Mouse (Mus musculus) heart, embryonic 11.5 days (tissue): ENCODE data around the gene Mab21l3. TPM values are rescaled to one million over a fixed set of nuclear protein-coding genes. Genes with fewer than 3 reads are reported as not detected.

ENCODE experiments used
- ATAC-seq: fragments of 200-750 bp; cut with Nextera tagmentation; replicated peaks from 2 replicates; pipeline ENCODE4 v1.8.0; 2017; ENCODE audit warnings: moderate library complexity; ENCODE audit not compliant: insufficient number of reproducible peaks, low FRiP score, low TSS enrichment
- H3K27ac ChIP-seq: fragments of 300-500 bp; sonication (generic); 2 replicates; pipeline ENCODE4 v1.5.1; 2014; ENCODE audit warnings: mild to moderate bottlenecking, low read depth, low read length
- H3K27me3 ChIP-seq: fragments of 300-500 bp; sonication (generic); 2 replicates; pipeline ENCODE4 v1.6.1; 2014; ENCODE audit warnings: mild to moderate bottlenecking, low read length, mixed read lengths; ENCODE audit not compliant: control insufficient read depth, insufficient read depth
- H3K36me3 ChIP-seq: fragments of 300-500 bp; sonication (generic); 2 replicates; pipeline ENCODE4 v1.6.1; 2014; ENCODE audit warnings: mild to moderate bottlenecking, low read length, moderate library complexity, mixed read lengths; ENCODE audit not compliant: control insufficient read depth, insufficient read depth
- H3K4me1 ChIP-seq: fragments of 300-500 bp; sonication (generic); 2 replicates; pipeline ENCODE4 v1.6.1; 2014; ENCODE audit warnings: low read length; ENCODE audit not compliant: control insufficient read depth, insufficient read depth
- H3K4me2 ChIP-seq: fragments of 300-500 bp; sonication (generic); 2 replicates; pipeline ENCODE4 v1.6.1; 2014; ENCODE audit warnings: mild to moderate bottlenecking, moderate library complexity
- H3K4me3 ChIP-seq: fragments of 300-500 bp; sonication (generic); 2 replicates; pipeline ENCODE4 v1.5.1; 2014; ENCODE audit warnings: low read depth, low read length
- H3K9ac ChIP-seq: fragments of 300-500 bp; sonication (generic); 2 replicates; pipeline ENCODE4 v1.6.1; 2014; ENCODE audit warnings: mild to moderate bottlenecking, low read depth, low read length, moderate library complexity
- H3K9me3 ChIP-seq: fragments of 300-500 bp; sonication (generic); replicated peaks from 2 replicates; pipeline ENCODE4 v1.6.1; 2016; ENCODE audit warnings: low read length; ENCODE audit not compliant: control insufficient read depth
- WGBS: fragments of 180-500 bp; shearing (Covaris S2); extraction: QIAGEN DNeasy Blood & Tissue Kit; methylation state at CpG from one replicate; pipeline ENCODE4 v1.1.7; 2014; ENCODE audit not compliant: insufficient replicate concordance; 5-methylcytosine and 5-hydroxymethylcytosine counted together
- polyA plus RNA-seq: library from polyadenylated mRNA; unstranded; fragments of >200 nt; fragmentation: Nextera tagmentation; extraction: Ambion mirVana; gene quantifications from 2 replicates; pipeline ENCODE4 v1.2.1, GENCODE M21; 2014

The Mab21l3 gene
- polyA plus RNA-seq, 1 experiment from 2014 or later, result 0.11 TPM

DNA sequence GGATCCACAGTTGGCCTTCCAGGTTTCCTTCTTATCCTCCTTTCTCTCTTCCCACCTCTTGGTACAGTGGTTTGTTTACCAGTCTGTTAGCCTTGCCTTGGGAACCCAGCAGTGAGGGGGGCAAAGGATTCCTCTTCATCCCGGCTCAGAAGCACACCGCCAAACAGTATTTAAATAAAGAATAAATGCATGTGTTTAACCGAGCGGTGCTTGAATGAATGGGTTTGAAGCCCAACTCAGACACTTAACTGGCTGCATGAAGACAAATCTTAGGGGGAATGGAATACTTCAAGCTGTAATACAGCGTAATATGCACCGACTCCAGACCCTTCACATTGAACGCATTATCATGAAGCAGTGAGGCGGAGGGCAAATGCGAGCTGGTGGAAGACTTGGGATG is 54.1 kb downstream of the Mab21l3 start:
- Histone ChIP-seq H3K4me3 (no peak overlapping the region), H3K4me2 (no peak overlapping the region), H3K36me3 (no peaks in the 10 kb centered on the region), H3K4me1 (peaks cover 24% of the 10 kb centered on the region), H3K9ac (no peak overlapping the region), H3K27me3 (no peaks in the 10 kb centered on the region), H3K27ac (no peak overlapping the region), H3K9me3 (no peaks in the 10 kb centered on the region)
- WGBS, result 85% methylated on average over 9 of the region's 9 CpGs
- ATAC-seq, result no peak

DNA sequence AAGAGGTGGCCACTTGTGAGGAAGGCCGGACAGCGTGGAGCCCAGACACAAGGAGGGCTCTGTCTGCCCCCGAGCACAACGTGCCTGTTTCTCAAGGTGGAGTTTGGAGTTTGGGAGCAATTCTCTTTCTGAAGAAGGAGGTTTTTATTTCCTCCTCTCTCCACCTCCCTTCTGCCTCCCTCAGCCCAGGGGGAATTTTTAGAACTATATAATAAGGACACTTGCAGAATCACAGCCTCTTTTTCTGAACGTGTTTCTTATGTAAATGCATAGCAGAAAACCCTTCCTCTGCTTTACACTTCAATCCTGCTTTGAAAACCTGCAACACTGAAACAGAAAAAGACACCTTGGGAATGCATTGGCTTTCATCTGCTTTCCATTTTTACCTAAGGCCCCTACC is 54.7 kb downstream of the Mab21l3 start:
- H3K4me3 ChIP-seq, result no peak overlapping the region
- no peaks in the 10 kb centered on the region for H3K27me3 ChIP-seq
- H3K4me1 ChIP-seq, result peaks cover 18% of the 10 kb centered on the region
- H3K9ac ChIP-seq, result no peak overlapping the region
- no peak overlapping the region for H3K27ac ChIP-seq
- H3K9me3 ChIP-seq, result no peaks in the 10 kb centered on the region
- no peaks in the 10 kb centered on the region for H3K36me3 ChIP-seq
- 79% methylated on average over 5 of the region's 5 CpGs for WGBS
- no peak for ATAC-seq
- H3K4me2 ChIP-seq, result no peak overlapping the region

GRCm38 (mm10) chr3:101792191-101792590 is 56.6 kb downstream of the Mab21l3 start:
- 72% methylated on average over 4 of the region's 4 CpGs for WGBS
- ATAC-seq, result no peak
- Histone ChIP-seq H3K4me1 (peaks cover 12% of the 10 kb centered on the region), H3K4me3 (no peak overlapping the region), H3K9ac (no peak overlapping the region), H3K27ac (no peak overlapping the region), H3K4me2 (no peak overlapping the region), H3K27me3 (no peaks in the 10 kb centered on the region), H3K36me3 (no peaks in the 10 kb centered on the region), H3K9me3 (no peaks in the 10 kb centered on the region)

DNA sequence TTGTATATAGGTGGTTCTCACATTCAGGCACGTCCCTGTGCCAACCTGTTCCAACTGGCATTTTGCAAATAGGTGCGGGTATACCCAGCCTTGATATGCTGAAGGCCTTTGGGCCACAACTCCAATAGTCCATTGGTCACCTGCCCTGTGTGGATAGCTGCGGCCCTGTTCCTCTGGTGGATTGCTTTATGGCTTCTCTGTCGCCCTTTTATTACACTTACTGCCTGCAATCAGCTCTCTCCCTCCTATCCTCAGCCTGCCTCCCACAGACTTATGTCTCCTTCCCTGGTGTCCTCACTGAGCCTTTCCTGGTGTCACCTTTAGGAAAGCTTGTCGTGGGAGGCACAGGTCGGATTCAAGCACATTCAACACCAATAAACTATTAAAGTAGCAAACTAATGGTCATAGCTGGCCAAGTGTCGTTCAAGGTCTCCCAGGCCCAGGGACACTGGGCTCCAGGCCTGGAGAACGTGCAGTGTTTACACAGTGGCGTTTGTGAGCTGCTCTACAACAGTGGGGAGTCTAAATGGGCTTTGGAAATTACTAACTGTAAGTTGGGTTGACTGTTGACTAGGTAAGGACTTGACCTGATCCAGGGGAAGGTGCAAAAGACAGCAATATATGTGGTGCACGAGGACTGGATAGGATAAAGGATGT is 63.9 kb downstream of the Mab21l3 start:
- no peaks in the 10 kb centered on the region for H3K9me3 ChIP-seq
- no peak overlapping the region for H3K4me3 ChIP-seq
- no peaks in the 10 kb centered on the region for H3K27me3 ChIP-seq
- WGBS, result 76% methylated on average over 10 of the region's 10 CpGs
- no peak for ATAC-seq
- H3K27ac ChIP-seq, result no peak overlapping the region
- H3K4me2 ChIP-seq, result no peak overlapping the region
- H3K36me3 ChIP-seq, result no peaks in the 10 kb centered on the region
- H3K4me1 ChIP-seq, result 0 out of 2 replicates have a peak, but pooled peaks cover 8% of the 10 kb centered on the region
- H3K9ac ChIP-seq, result no peak overlapping the region

DNA sequence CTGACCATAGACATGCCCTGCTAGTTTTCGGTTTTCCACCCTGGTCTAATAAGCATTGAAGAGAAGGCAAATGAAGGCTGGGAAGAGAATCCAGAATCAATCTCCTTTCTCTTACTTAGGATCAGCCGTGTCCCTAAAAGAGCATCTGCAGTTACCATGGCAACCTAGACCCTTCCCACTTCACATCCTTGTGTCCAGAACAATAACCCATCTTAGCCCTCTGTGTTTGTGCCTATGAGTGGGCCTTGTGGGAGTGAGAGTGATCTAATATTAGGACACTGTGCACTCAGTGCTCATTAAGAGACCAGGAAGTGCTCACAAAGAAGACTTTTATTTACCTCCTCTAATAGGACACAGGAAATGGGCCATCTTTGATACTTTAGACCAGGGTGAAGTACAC is 65.0 kb downstream of the Mab21l3 start:
- WGBS, result 61% methylated on average over 2 of the region's 2 CpGs
- ATAC-seq, result no peak
- H3K27me3 ChIP-seq, result no peaks in the 10 kb centered on the region
- no peak overlapping the region for H3K27ac ChIP-seq
- H3K4me3 ChIP-seq, result no peak overlapping the region
- H3K4me2 ChIP-seq, result no peak overlapping the region
- 0 out of 2 replicates have a peak, but pooled peaks cover 8% of the 10 kb centered on the region for H3K4me1 ChIP-seq
- no peak overlapping the region for H3K9ac ChIP-seq
- no peaks in the 10 kb centered on the region for H3K36me3 ChIP-seq
- no peaks in the 10 kb centered on the region for H3K9me3 ChIP-seq

DNA sequence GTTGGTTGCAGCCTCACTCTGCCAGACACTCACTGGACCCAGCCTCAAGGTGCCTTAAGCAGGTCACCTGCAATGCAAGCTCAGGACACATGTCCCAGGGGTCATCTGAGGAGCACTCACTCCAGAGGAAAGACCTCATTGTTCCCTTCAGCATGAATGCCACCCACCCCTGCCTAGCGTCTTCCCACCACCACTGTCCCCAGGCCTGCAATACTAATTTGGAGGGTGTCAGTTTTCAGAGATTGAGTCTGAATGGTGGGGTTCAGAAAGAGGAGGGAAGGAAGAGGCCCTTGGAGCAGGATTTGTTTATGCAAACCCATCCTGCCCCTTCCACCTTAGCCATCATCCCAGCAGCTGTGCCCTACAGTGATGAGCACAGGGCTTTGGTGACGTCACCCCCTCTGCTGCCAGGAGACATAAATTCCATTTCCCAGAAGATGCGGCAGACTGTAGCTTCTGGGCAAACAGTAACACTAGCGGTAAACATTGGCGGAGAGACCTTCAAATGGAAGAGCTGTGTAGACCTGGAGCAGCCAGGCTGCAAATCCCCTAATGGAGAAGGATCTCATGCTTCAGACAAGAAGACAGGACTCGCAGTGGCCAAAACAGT is 67.8 kb downstream of the Mab21l3 start:
- Histone ChIP-seq H3K36me3 (no peaks in the 10 kb centered on the region), H3K9ac (no peak overlapping the region), H3K9me3 (no peaks in the 10 kb centered on the region), H3K4me3 (no peak overlapping the region), H3K4me2 (no peak overlapping the region), H3K27ac (no peak overlapping the region), H3K27me3 (no peaks in the 10 kb centered on the region), H3K4me1 (0 out of 2 replicates have a peak, but pooled peaks cover 8% of the 10 kb centered on the region)
- ATAC-seq, result no peak
- 46% methylated on average over 6 of the region's 6 CpGs for WGBS

DNA sequence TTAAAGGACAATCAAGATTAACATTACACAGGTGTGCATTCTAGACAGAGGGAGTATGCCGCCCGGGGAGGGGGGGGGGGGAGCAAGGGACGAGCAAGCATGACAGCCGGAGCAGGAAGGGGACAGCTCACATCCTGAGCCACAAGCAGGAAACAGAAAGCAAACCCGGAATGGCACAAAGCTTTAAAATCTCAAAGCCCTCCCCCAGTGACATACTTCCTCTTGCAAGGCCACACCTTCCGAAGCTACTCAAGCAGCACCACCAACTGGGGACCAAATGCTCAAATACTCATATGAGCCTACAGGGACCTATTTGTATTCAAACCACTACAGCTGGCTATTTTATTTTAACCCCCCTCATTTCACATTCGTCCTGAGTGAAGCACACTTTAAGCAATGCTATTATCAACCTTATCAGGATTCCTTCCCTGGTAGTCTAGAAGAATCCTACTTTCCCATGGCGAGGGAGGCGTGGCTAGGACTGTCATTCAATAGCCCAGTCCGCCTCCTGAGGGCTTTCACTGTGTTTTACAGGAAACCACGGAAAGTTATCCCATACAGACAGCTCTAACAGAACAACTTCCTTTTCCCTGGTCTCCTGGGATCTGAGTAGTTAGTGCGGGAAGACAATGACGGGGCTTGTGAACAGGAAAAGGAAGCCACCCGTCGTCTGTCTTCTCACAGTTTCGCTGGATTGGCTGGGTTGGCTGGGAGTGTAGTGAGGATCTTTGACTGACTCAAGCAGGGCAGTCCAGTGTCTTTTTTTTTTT is 69.7 kb downstream of the Mab21l3 start:
- WGBS, result 52% methylated on average over 16 of the region's 16 CpGs
- H3K9me3 ChIP-seq, result no peaks in the 10 kb centered on the region
- H3K27ac ChIP-seq, result peak overlapping the region; percentile 51
- ATAC-seq, result peak; percentile 46; the same call in 1 of the 2 replicates
- H3K4me1 ChIP-seq, result 0 out of 2 replicates have a peak, but pooled peaks cover 8% of the 10 kb centered on the region
- no peaks in the 10 kb centered on the region for H3K36me3 ChIP-seq
- H3K4me3 ChIP-seq, result no peak overlapping the region
- H3K27me3 ChIP-seq, result no peaks in the 10 kb centered on the region
- H3K4me2 ChIP-seq, result no peak overlapping the region
- H3K9ac ChIP-seq, result no peak overlapping the region

DNA sequence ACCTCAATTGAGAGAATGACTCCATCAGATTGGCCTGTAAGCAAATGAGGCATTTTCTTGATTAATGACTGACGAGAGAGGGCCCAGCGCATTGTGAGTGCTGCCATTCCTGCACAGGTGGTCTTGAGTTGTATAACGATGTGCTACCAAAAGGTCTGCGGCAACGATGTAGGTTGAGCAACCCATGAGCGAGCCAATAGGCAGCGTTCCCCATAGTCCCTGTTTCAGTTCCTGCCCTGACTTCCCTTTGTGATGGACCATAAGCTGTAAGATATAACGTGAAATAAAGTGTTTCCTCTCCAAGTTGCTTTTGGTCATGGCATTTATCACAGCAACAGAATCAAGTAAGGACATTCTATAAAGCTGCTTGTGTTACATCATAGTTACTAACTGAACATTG is 73.0 kb downstream of the Mab21l3 start:
- no peaks in the 10 kb centered on the region for H3K9me3 ChIP-seq
- WGBS, result 83% methylated on average over 8 of the region's 8 CpGs

More for the DNA sequence above, 73.0 kb downstream of the Mab21l3 start:
- H3K4me3 ChIP-seq, result no peak overlapping the region
- H3K36me3 ChIP-seq, result no peaks in the 10 kb centered on the region
- H3K4me1 ChIP-seq, result 0 out of 2 replicates have a peak, but pooled peaks cover 4% of the 10 kb centered on the region
- H3K27me3 ChIP-seq, result no peaks in the 10 kb centered on the region
- H3K9ac ChIP-seq, result no peak overlapping the region
- no peak overlapping the region for H3K4me2 ChIP-seq
- no peak for ATAC-seq
- no peak overlapping the region for H3K27ac ChIP-seq
